Mouse (Mus musculus) heart, postnatal 25 days (tissue): ENCODE data around the gene Agap2. TPM values are rescaled to one million over a fixed set of nuclear protein-coding genes. Genes with fewer than 3 reads are reported as not detected.
"Not testable (repeated sequence)": the region's sequence is repeated elsewhere in the genome, so short reads cannot be mapped to it uniquely, and the experiment has no call there.

Source experiments
- DNase-seq: peaks from one replicate; pipeline ENCODE4 v3.0.0; 2022; ENCODE audit warnings: low spot score
- intact Hi-C: fragments of 180-260 bp; cut with DNase I; formaldehyde crosslinking; loops from one replicate; pipeline ENCODE4 v1.15.1; 2025
- total RNA-seq, 2 experiments: library from RNA; stranded (reverse); gene quantifications; 2 replicates each; pipeline ENCODE4 v1.2.3; 2021

Agap2 gene
- total RNA-seq, 2 experiments from 2014 or later = 5.9 to 7.3 TPM

- intact Hi-C loops = no loop called here
- DNase-seq = no peak
Measured at GRCm38 (mm10) chr10:127058708-127059107, 16.4 kb upstream of the Agap2 start.

GRCm38 (mm10) chr10:127059174-127059967 lies 15.7 kb upstream of the Agap2 start:
- intact Hi-C loops = no loop called here
- no peak for DNase-seq

GRCm38 (mm10) chr10:127059968-127060916 lies 14.8 kb upstream of the Agap2 start, which contains the start of gene March9:
TSS of gene March9 (minus strand) at chr10:127060184.
- no peak for DNase-seq
- intact Hi-C loops = no loop called here

- no peak for DNase-seq
- intact Hi-C loops = no loop called here
Measured at GRCm38 (mm10) chr10:127061085-127061484, 14.0 kb upstream of the Agap2 start.

GRCm38 (mm10) chr10:127061513-127061912 lies 13.6 kb upstream of the Agap2 start:
- intact Hi-C loops = no loop called here
- no peak for DNase-seq

GRCm38 (mm10) chr10:127062101-127062500 lies 13.0 kb upstream of the Agap2 start:
- intact Hi-C loops, DNase-seq: not testable (repeated sequence)

- DNase-seq = no peak
- intact Hi-C loops = no loop called here
Measured at GRCm38 (mm10) chr10:127062503-127062902, 12.6 kb upstream of the Agap2 start.

GRCm38 (mm10) chr10:127063239-127063872 lies 11.7 kb upstream of the Agap2 start, which contains the start of gene Cdk4:
TSS of gene Cdk4 (plus strand) at chr10:127063534.
- DNase-seq = peak; percentile 96
- intact Hi-C loops = no loop called here

GRCm38 (mm10) chr10:127063913-127064870 lies 10.9 kb upstream of the Agap2 start:
- no peak for DNase-seq
- intact Hi-C loops = no loop called here

- no peak for DNase-seq
- intact Hi-C loops = no loop called here
Measured at GRCm38 (mm10) chr10:127065981-127066380, 9.1 kb upstream of the Agap2 start.

- intact Hi-C loops = no loop called here
- DNase-seq = no peak
Measured at GRCm38 (mm10) chr10:127066519-127067018, 8.5 kb upstream of the Agap2 start.

GRCm38 (mm10) chr10:127068360-127069038 lies 6.6 kb upstream of the Agap2 start:
- intact Hi-C loops = no loop called here
- DNase-seq = no peak

- intact Hi-C loops = no loop called here
- no peak for DNase-seq
Measured at GRCm38 (mm10) chr10:127069281-127070189, 5.5 kb upstream of the Agap2 start.

- intact Hi-C loops = no loop called here
- peak; percentile 88 for DNase-seq
Measured at GRCm38 (mm10) chr10:127070190-127071121, 4.6 kb upstream of the Agap2 start, which contains the start of gene Tspan31. TSS of gene Tspan31 (minus strand) at chr10:127070264.

GRCm38 (mm10) chr10:127071203-127071602 lies 3.9 kb upstream of the Agap2 start:
- intact Hi-C loops = no loop called here
- DNase-seq = no peak

GRCm38 (mm10) chr10:127072270-127072669 lies 2.8 kb upstream of the Agap2 start:
- DNase-seq, intact Hi-C loops: not testable (repeated sequence)
